Mouse (Mus musculus) spleen, adult 2 months (tissue): ENCODE measurements around the gene Fam189a2. TPM values are rescaled to one million over a fixed set of nuclear protein-coding genes. Genes with fewer than 3 reads are reported as not detected.

ENCODE experiments used
- DNase-seq, 2 experiments: peaks; one replicate each; pipeline versions ENCODE4 v3.0.0 to v3.0.0-alpha.2; 2012 to 2021; ENCODE audit warnings: low spot score in 2 of 2, low read depth in 1 of 2
- H3K27ac ChIP-seq: fragments of 200-500 bp; 2 replicates; pipeline ENCODE4 v1.5.1; 2012; ENCODE audit warnings: low read length, inconsistent platforms; ENCODE audit not compliant: insufficient read depth
- H3K27me3 ChIP-seq: fragments of 200-500 bp; 2 replicates; pipeline ENCODE4 v1.6.1; 2012; ENCODE audit warnings: mild to moderate bottlenecking, moderate library complexity, low read length, inconsistent platforms; ENCODE audit not compliant: control insufficient read depth, insufficient read depth
- H3K36me3 ChIP-seq: fragments of 200-500 bp; 2 replicates; pipeline ENCODE4 v1.6.1; 2012; ENCODE audit warnings: mild to moderate bottlenecking, low read length, inconsistent platforms; ENCODE audit not compliant: control insufficient read depth, insufficient read depth
- H3K4me1 ChIP-seq: fragments of 200-500 bp; 2 replicates; pipeline ENCODE4 v1.6.1; 2011; ENCODE audit warnings: inconsistent platforms; ENCODE audit not compliant: control insufficient read depth, insufficient read depth, insufficient read length
- H3K4me3 ChIP-seq: fragments of 200-500 bp; 2 replicates; pipeline ENCODE4 v1.5.1; 2011; ENCODE audit warnings: mild to moderate bottlenecking, inconsistent platforms; ENCODE audit not compliant: insufficient read depth, insufficient read length; ENCODE audit errors: extremely low read depth
- CTCF ChIP-seq: fragments of 200-500 bp; IDR thresholded peaks from 2 replicates; pipeline ENCODE4 v1.5.1; 2011; ENCODE audit warnings: mild to moderate bottlenecking, inconsistent platforms; ENCODE audit not compliant: insufficient read depth, insufficient read length, insufficient replicate concordance; ENCODE audit errors: extremely low read depth
- POLR2A ChIP-seq: fragments of 200-500 bp; IDR thresholded peaks from 2 replicates; pipeline ENCODE4 v1.6.1; 2011; ENCODE audit warnings: low read depth, low read length, inconsistent platforms
- WGBS: fragments of 180-500 bp; shearing (Covaris S2); methylation state at CpG from one replicate; pipeline ENCODE4 v1.1.7; 2018; 5-methylcytosine and 5-hydroxymethylcytosine counted together
- polyA plus RNA-seq: library from polyadenylated mRNA; depleted of rRNA; stranded (reverse); fragments of >200 nt; gene quantifications from 2 replicates; pipeline ENCODE4 v1.2.3, GENCODE M21; 2012

Gene Fam189a2
- polyA plus RNA-seq, 1 experiment, result 1.8 TPM

DNA sequence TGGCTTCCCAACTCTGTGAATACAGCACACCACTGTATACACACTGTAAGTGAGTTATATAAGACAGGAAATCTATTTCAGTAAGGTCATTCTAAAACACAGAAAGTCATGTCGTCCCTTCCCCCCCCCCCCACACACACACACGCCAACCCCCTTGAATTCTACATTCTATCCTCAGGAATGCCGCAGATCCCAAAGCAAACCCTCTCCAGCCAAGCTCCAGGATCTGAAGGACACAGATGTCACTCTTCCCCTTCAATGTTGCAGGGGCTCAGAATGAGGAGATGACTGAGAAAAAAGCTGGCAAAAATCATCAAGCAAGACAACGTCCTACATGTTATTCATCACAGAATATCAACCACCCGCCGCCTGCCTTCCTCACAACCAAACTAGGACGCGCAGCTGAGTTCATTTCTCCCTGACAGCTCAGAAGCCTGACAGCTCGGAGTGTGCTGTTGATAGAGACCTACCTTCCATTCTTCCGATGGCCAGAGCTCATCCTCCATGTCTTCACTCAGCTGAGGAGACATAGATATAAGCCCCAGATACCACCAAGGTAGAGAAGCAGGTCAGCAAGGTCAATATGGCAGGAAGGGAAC lies 15.7 kb upstream of the Fam189a2 start:
- WGBS, result 87% methylated on average over 10 of the region's 10 CpGs
- Histone ChIP-seq H3K27me3 (no peaks in the 10 kb centered on the region), H3K36me3 (no peaks in the 10 kb centered on the region), H3K27ac (no peak overlapping the region), H3K4me3 (no peak overlapping the region), H3K4me1 (no peaks in the 10 kb centered on the region)
- no peak for DNase-seq
- TF ChIP-seq POLR2A, result no peak
- TF ChIP-seq CTCF, result no peak

DNA sequence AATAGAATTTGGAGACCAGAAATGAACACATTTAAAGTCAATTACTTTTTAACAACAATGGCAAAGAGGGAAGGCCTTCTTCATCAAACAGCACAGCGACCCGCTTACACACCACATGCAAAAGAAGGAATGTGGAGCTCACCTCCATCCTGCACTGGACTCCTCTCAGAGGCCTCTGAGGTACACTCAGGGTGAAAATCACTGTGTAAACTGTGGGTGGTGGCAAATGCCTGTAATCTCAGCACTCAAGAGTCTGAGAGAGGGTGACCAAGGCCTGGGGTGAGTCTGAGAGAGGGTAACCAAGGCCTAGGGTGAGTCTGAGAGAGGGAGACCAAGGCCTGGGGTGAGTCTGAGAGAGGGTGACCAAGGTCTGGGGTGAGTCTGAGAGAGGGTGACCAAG lies 11.6 kb upstream of the Fam189a2 start:
- DNase-seq, result no peak
- H3K4me3 ChIP-seq, result no peak overlapping the region
- no peak overlapping the region for H3K27ac ChIP-seq
- H3K27me3 ChIP-seq, result no peaks in the 10 kb centered on the region
- no peak for TF ChIP-seq POLR2A
- TF ChIP-seq CTCF, result no peak
- H3K4me1 ChIP-seq, result no peaks in the 10 kb centered on the region
- 100% methylated on average over 2 of the region's 2 CpGs for WGBS
- no peaks in the 10 kb centered on the region for H3K36me3 ChIP-seq

DNA sequence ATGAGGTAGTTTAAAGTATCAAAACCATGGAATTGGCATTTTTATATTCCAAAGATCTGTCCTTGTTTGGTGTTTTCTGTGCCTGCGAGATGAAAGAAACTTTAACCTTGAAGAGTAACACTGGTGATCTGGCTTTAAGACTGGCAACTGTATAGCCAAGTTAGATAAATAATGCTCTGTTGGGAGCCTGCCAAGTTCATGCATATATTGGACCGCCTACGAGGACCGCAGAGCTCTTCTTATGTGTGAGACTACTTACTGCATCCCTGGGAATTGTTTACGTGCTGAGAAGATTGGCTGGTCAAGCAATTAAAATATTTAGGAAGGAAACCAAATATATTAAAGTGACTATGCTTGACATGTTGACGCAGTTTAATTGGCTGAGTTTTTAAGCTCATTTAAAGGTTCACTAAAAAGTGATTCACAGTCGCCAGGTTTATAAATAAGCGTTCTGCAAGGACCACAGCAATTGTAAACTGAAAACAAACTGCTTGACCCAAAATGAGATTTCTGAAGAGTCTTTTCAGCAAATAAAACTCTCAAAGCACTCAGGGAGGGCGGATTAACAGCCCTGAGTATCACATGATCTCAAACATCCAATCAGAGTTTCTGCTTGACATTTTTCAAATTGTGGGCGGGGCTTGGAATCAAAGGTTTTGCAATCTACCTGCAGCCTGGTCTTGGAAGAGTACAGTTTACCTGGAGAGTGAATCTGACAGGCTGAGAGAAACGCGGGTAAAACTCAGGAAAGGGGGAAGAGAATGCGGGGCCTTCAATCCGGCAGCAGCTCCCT lies 8.4 kb upstream of the Fam189a2 start:
- TF ChIP-seq POLR2A, result no peak
- TF ChIP-seq CTCF, result no peak
- no peak overlapping the region for H3K4me3 ChIP-seq
- DNase-seq, result no peak
- H3K4me1 ChIP-seq, result no peaks in the 10 kb centered on the region
- peaks cover 1% of the 10 kb centered on the region; the same call in 1 of the 2 replicates for H3K27me3 ChIP-seq
- no peak overlapping the region for H3K27ac ChIP-seq
- WGBS, result 84% methylated on average over 14 of the region's 14 CpGs
- H3K36me3 ChIP-seq, result no peaks in the 10 kb centered on the region

DNA sequence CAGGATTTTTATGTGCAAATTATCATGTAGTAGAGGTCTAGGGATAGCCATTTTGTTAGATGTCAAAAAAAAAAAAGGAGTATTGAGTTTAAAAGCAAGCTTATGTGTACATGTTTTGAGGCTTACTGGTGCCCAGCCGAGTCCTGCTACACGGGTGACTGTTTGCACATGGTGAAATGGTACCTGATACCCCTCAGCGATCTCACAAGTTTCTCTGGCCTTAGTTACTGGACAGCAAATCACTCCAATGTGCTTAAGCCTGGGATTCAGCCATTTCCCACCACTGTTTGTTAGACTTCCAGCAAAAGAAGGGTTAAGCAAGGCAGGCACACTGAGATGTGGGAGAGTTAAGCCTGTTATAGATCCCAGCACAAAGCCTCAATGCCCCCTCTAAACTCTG lies 3.5 kb upstream of the Fam189a2 start:
- no peak for TF ChIP-seq CTCF
- no peak for TF ChIP-seq POLR2A
- no peak overlapping the region for H3K27ac ChIP-seq
- H3K4me3 ChIP-seq, result no peak overlapping the region
- no peaks in the 10 kb centered on the region for H3K36me3 ChIP-seq
- peaks cover 15% of the 10 kb centered on the region for H3K27me3 ChIP-seq
- 78% methylated on average over 3 of the region's 3 CpGs for WGBS
- no peaks in the 10 kb centered on the region for H3K4me1 ChIP-seq
- DNase-seq, result no peak

DNA sequence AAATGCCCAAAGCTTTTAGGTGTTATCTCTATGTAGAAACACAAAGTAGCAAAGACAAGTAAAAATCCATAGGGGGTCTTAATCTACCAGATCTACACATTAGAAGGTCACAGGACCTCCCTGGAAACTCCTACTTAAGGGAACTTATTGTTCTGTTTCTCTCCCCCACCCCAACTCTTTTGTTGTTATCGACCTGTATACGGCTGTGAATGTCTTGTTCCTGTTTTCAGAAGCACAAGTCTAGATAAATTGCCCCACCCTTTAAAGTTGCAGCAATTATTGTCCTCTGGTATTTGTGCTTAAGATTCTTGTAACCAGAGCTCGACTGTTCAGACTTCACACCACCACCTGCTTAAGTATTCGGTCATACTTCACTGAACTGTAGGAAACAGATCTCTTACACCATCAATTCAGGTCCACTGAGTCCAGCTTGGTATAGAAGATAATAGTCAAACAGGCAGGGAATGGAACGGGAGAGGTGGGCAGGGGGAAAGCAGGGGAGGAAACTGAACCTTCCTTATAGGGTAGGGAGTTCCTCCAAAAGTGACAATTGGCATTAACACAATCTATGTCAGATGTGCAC lies 1.9 kb upstream of the Fam189a2 start:
- WGBS, result 35% methylated on average over 5 of the region's 5 CpGs
- no peak for TF ChIP-seq CTCF
- no peak for TF ChIP-seq POLR2A
- Histone ChIP-seq H3K27me3 (peaks cover 17% of the 10 kb centered on the region), H3K4me3 (no peak overlapping the region), H3K36me3 (no peaks in the 10 kb centered on the region), H3K4me1 (no peaks in the 10 kb centered on the region), H3K27ac (no peak overlapping the region)
- no peak for DNase-seq

DNA sequence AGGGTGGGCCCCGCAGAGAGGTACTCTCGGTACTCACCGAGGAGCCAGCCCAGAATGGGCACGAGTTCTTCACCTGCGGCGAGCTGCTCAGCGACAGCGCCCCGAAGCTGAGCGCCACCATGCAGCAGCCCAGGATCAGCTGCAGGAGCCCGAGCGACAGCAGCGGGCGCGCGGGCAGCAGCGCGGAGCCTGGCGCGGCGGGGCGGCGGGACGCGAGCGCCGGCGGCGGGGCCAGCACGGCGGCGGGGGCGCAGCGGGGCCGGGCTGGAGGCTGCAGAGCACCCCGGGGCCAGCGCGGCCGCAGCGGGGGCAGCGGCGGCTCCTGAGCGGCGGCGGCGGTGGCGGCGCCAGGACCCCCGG lies 328 bp downstream of the Fam189a2 start:
- DNase-seq, result no peak
- H3K27me3 ChIP-seq, result peaks cover 17% of the 10 kb centered on the region
- H3K36me3 ChIP-seq, result no peaks in the 10 kb centered on the region
- 7% methylated on average over 49 of the region's 49 CpGs for WGBS
- H3K4me1 ChIP-seq, result no peaks in the 10 kb centered on the region
- TF ChIP-seq CTCF (no peak), POLR2A (no peak)
- peak overlapping the region; percentile 24; the same call in 1 of the 2 replicates for H3K4me3 ChIP-seq
- no peak overlapping the region for H3K27ac ChIP-seq
